Mouse (Mus musculus): ENCODE results near the gene 3425401B19Rik. TPM values are rescaled to one million over a fixed set of nuclear protein-coding genes. Genes with fewer than 3 reads are reported as not detected.

The 3425401B19Rik gene
- total and polyA plus RNA-seq, 2 experiments = 0.09 TPM; not detected in 1

GRCm38 (mm10) chr14:32682536-32682935 is 2.6 kb downstream of the 3425401B19Rik start:
- DNase-seq (ENCODE audit: extremely low read depth, low read depth, low spot score) = no peak
- Histone ChIP-seq H3K79me2 (ENCODE audit: control insufficient read depth, insufficient read depth, low read length) (no peaks in the 10 kb centered on the region), H3K27ac (replicated peaks; ENCODE audit: insufficient read depth, low read depth, low read length) (no peak overlapping the region), H3K4me3 (ENCODE audit: insufficient read depth, low read depth, low read length) (no peak overlapping the region), H3K27me3 (ENCODE audit: control insufficient read depth, insufficient read depth, low read length) (no peaks in the 10 kb centered on the region), H3K4me1 (ENCODE audit: control insufficient read depth, insufficient read depth, low read length) (peaks cover 2% of the 10 kb centered on the region; the same call in 1 of the 2 replicates), H3K9ac (ENCODE audit: low read depth, low read length) (no peak overlapping the region), H3K36me3 (ENCODE audit: control insufficient read depth, insufficient read depth, low read length) (no peaks in the 10 kb centered on the region)
- no peak for TF ChIP-seq POLR2A (IDR thresholded peaks at IDR 0.05; ENCODE audit: extremely low read depth, insufficient read depth, low read length)
- TF ChIP-seq CTCF (IDR thresholded peaks at IDR 0.05; ENCODE audit: low read depth, low read length) = no peak
- 93% methylated on average over 12 of the region's 12 CpGs for WGBS

- H3K4me3 ChIP-seq (ENCODE audit: insufficient read depth, low read depth, low read length) = no peak overlapping the region
- no peaks in the 10 kb centered on the region for H3K79me2 ChIP-seq (ENCODE audit: control insufficient read depth, insufficient read depth, low read length)
- no peaks in the 10 kb centered on the region for H3K36me3 ChIP-seq (ENCODE audit: control insufficient read depth, insufficient read depth, low read length)
- 96% methylated on average over 3 of the region's 3 CpGs for WGBS
- H3K27me3 ChIP-seq (ENCODE audit: control insufficient read depth, insufficient read depth, low read length) = no peaks in the 10 kb centered on the region
- no peak for DNase-seq (ENCODE audit: extremely low read depth, low read depth, low spot score)
- peaks cover 2% of the 10 kb centered on the region; the same call in 1 of the 2 replicates for H3K4me1 ChIP-seq (ENCODE audit: control insufficient read depth, insufficient read depth, low read length)
- H3K27ac ChIP-seq (replicated peaks; ENCODE audit: insufficient read depth, low read depth, low read length) = no peak overlapping the region
- H3K9ac ChIP-seq (ENCODE audit: low read depth, low read length) = no peak overlapping the region
- TF ChIP-seq POLR2A (IDR thresholded peaks at IDR 0.05; ENCODE audit: extremely low read depth, insufficient read depth, low read length) = no peak
- no peak for TF ChIP-seq CTCF (IDR thresholded peaks at IDR 0.05; ENCODE audit: low read depth, low read length)
Observed at GRCm38 (mm10) chr14:32681603-32682002, 3.5 kb downstream of the 3425401B19Rik start.

- DNase-seq (ENCODE audit: extremely low read depth, low read depth, low spot score) = no peak
Observed at GRCm38 (mm10) chr14:32678565-32678964, 6.5 kb downstream of the 3425401B19Rik start.

GRCm38 (mm10) chr14:32673178-32673577 is 11.9 kb downstream of the 3425401B19Rik start:
- TF ChIP-seq CTCF (IDR thresholded peaks at IDR 0.05; ENCODE audit: low read depth, low read length) (no peak), POLR2A (IDR thresholded peaks at IDR 0.05; ENCODE audit: extremely low read depth, insufficient read depth, low read length) (no peak)
- Histone ChIP-seq H3K27ac (replicated peaks; ENCODE audit: insufficient read depth, low read depth, low read length) (no peak overlapping the region), H3K79me2 (ENCODE audit: control insufficient read depth, insufficient read depth, low read length) (no peaks in the 10 kb centered on the region), H3K27me3 (ENCODE audit: control insufficient read depth, insufficient read depth, low read length) (no peaks in the 10 kb centered on the region), H3K9ac (ENCODE audit: low read depth, low read length) (no peak overlapping the region), H3K36me3 (ENCODE audit: control insufficient read depth, insufficient read depth, low read length) (no peaks in the 10 kb centered on the region), H3K4me1 (ENCODE audit: control insufficient read depth, insufficient read depth, low read length) (no peaks in the 10 kb centered on the region), H3K4me3 (ENCODE audit: insufficient read depth, low read depth, low read length) (no peak overlapping the region)
- 58% methylated on average over 3 of the region's 3 CpGs for WGBS
- no peak for DNase-seq (ENCODE audit: extremely low read depth, low read depth, low spot score)

More at GRCm38 (mm10) chr14:32678565-32678964, 6.5 kb downstream of the 3425401B19Rik start:
- Histone ChIP-seq H3K9ac (ENCODE audit: low read depth, low read length) (no peak overlapping the region), H3K36me3 (ENCODE audit: control insufficient read depth, insufficient read depth, low read length) (no peaks in the 10 kb centered on the region), H3K27me3 (ENCODE audit: control insufficient read depth, insufficient read depth, low read length) (no peaks in the 10 kb centered on the region), H3K27ac (replicated peaks; ENCODE audit: insufficient read depth, low read depth, low read length) (no peak overlapping the region), H3K4me3 (ENCODE audit: insufficient read depth, low read depth, low read length) (no peak overlapping the region), H3K4me1 (ENCODE audit: control insufficient read depth, insufficient read depth, low read length) (0 out of 2 replicates have a peak, but pooled peaks cover 2% of the 10 kb centered on the region), H3K79me2 (ENCODE audit: control insufficient read depth, insufficient read depth, low read length) (no peaks in the 10 kb centered on the region)
- no peak for TF ChIP-seq POLR2A (IDR thresholded peaks at IDR 0.05; ENCODE audit: extremely low read depth, insufficient read depth, low read length)
- TF ChIP-seq CTCF (IDR thresholded peaks at IDR 0.05; ENCODE audit: low read depth, low read length) = no peak
- WGBS = 74% methylated on average over 3 of the region's 3 CpGs

GRCm38 (mm10) chr14:32663099-32663498 is 22.0 kb downstream of the 3425401B19Rik start:
- Histone ChIP-seq H3K27ac (replicated peaks; ENCODE audit: insufficient read depth, low read depth, low read length) (no peak overlapping the region), H3K4me3 (ENCODE audit: insufficient read depth, low read depth, low read length) (no peak overlapping the region), H3K9ac (ENCODE audit: low read depth, low read length) (no peak overlapping the region), H3K79me2 (ENCODE audit: control insufficient read depth, insufficient read depth, low read length) (no peaks in the 10 kb centered on the region), H3K36me3 (ENCODE audit: control insufficient read depth, insufficient read depth, low read length) (no peaks in the 10 kb centered on the region), H3K4me1 (ENCODE audit: control insufficient read depth, insufficient read depth, low read length) (no peaks in the 10 kb centered on the region), H3K27me3 (ENCODE audit: control insufficient read depth, insufficient read depth, low read length) (no peaks in the 10 kb centered on the region)
- TF ChIP-seq CTCF (IDR thresholded peaks at IDR 0.05; ENCODE audit: low read depth, low read length) (no peak), POLR2A (IDR thresholded peaks at IDR 0.05; ENCODE audit: extremely low read depth, insufficient read depth, low read length) (no peak)
- no peak for DNase-seq (ENCODE audit: extremely low read depth, low read depth, low spot score)
- 80% methylated on average over 6 of the region's 6 CpGs for WGBS

GRCm38 (mm10) chr14:32659781-32660180 is 25.3 kb downstream of the 3425401B19Rik start:
- Histone ChIP-seq H3K4me1 (ENCODE audit: control insufficient read depth, insufficient read depth, low read length) (no peaks in the 10 kb centered on the region), H3K27me3 (ENCODE audit: control insufficient read depth, insufficient read depth, low read length) (no peaks in the 10 kb centered on the region), H3K79me2 (ENCODE audit: control insufficient read depth, insufficient read depth, low read length) (no peaks in the 10 kb centered on the region), H3K27ac (replicated peaks; ENCODE audit: insufficient read depth, low read depth, low read length) (no peak overlapping the region), H3K4me3 (ENCODE audit: insufficient read depth, low read depth, low read length) (no peak overlapping the region), H3K9ac (ENCODE audit: low read depth, low read length) (no peak overlapping the region), H3K36me3 (ENCODE audit: control insufficient read depth, insufficient read depth, low read length) (no peaks in the 10 kb centered on the region)
- DNase-seq (ENCODE audit: extremely low read depth, low read depth, low spot score) = no peak
- 73% methylated on average over 9 of the region's 9 CpGs for whole genome bisulfite sequencing
- no peak for TF ChIP-seq CTCF (IDR thresholded peaks at IDR 0.05; ENCODE audit: low read depth, low read length)
- no peak for TF ChIP-seq POLR2A (IDR thresholded peaks at IDR 0.05; ENCODE audit: extremely low read depth, insufficient read depth, low read length)

Data from liver, adult 2 months (tissue).